Mouse (Mus musculus): ENCODE measurements around the gene Ppp1r11. TPM values are rescaled to one million over a fixed set of nuclear protein-coding genes. Genes with fewer than 3 reads are reported as not detected.
A peak's percentile ranks its signal among the peaks of the same experiment; 100 is the strongest.
"Not testable (repeated sequence)": the region's sequence is repeated elsewhere in the genome, so short reads cannot be mapped to it uniquely, and the experiment has no call there.

Ppp1r11 gene
- total RNA-seq (2021) = 100 to 1,000 TPM in 1 of 2 experiments, 10 to 100 TPM in 1; 91.8 to 102 TPM
- long read RNA-seq, experiment 1, transcript Ppp1r11-201 (3 exons, 1,599 nt) = major isoform, 83 of 90 reads
- long read RNA-seq, experiment 1, partial matches to known transcripts = 3 of 90 reads
- long read RNA-seq, experiment 1, other reads (novel, unspliced or antisense) = 4 of 90 reads
- long read RNA-seq, experiment 2, transcript Ppp1r11-201 (3 exons, 1,599 nt) = major isoform, 43 of 44 reads
- long read RNA-seq, experiment 2, partial matches to known transcripts = 0 of 44 reads
- long read RNA-seq, experiment 2, other reads (novel, unspliced or antisense) = 0 of 44 reads

GRCm38 (mm10) chr17:36950981-36951947 lies at the start of gene Ppp1r11:
Ppp1r11 (minus strand) TSS chr17:36951741.
- peak; percentile 96 to 97 for DNase-seq

- no peak for DNase-seq
These were observed 49.3 kb upstream of the Ppp1r11 start, which contains the start of gene Zfp57 for GRCm38 (mm10) chr17:37000863-37001262. Zfp57 (plus strand) TSS chr17:37001163.

GRCm38 (mm10) chr17:36998477-36998876 lies 46.9 kb upstream of the Ppp1r11 start:
- DNase-seq = no peak

- peak; percentile 85 to 88 for DNase-seq
These were observed 45.6 kb upstream of the Ppp1r11 start for GRCm38 (mm10) chr17:36997033-36997735.

- no peak for DNase-seq
These were observed 43.9 kb upstream of the Ppp1r11 start for GRCm38 (mm10) chr17:36995448-36995847.

GRCm38 (mm10) chr17:36994528-36994927 lies 43.0 kb upstream of the Ppp1r11 start:
- no peak for DNase-seq

- no peak for DNase-seq
These were observed 42.3 kb upstream of the Ppp1r11 start for GRCm38 (mm10) chr17:36993770-36994325.

GRCm38 (mm10) chr17:36992336-36993104 lies 41.0 kb upstream of the Ppp1r11 start:
- no peak for DNase-seq

- DNase-seq = not testable (repeated sequence)
These were observed 39.1 kb upstream of the Ppp1r11 start for GRCm38 (mm10) chr17:36990630-36991029.

GRCm38 (mm10) chr17:36989437-36989836 lies 37.9 kb upstream of the Ppp1r11 start, which contains the start of gene H2-M5:
H2-M5 (minus strand) TSS chr17:36989537.
- DNase-seq = no peak

- no peak for DNase-seq
These were observed 36.9 kb upstream of the Ppp1r11 start for GRCm38 (mm10) chr17:36988475-36988874.

GRCm38 (mm10) chr17:36982253-36983155 lies 31.0 kb upstream of the Ppp1r11 start:
- no peak for DNase-seq

GRCm38 (mm10) chr17:36981845-36982244 lies 30.3 kb upstream of the Ppp1r11 start:
- DNase-seq = no peak

- peak in 1 of 2 experiments; percentile 5 for DNase-seq
These were observed 29.8 kb upstream of the Ppp1r11 start, which contains the start of gene 2410137M14Rik for GRCm38 (mm10) chr17:36981221-36981813. 2410137M14Rik (minus strand) TSS chr17:36981237.

- no peak for DNase-seq
These were observed 21.8 kb upstream of the Ppp1r11 start for GRCm38 (mm10) chr17:36973271-36973787.

- DNase-seq = no peak
These were observed 21.2 kb upstream of the Ppp1r11 start for GRCm38 (mm10) chr17:36972791-36973190.

GRCm38 (mm10) chr17:36971172-36971850 lies 19.8 kb upstream of the Ppp1r11 start:
- DNase-seq = no peak

- no peak for DNase-seq
These were observed 18.9 kb upstream of the Ppp1r11 start for GRCm38 (mm10) chr17:36970316-36970890.
